Mouse (Mus musculus): ENCODE measurements around the gene Bap1. TPM values are rescaled to one million over a fixed set of nuclear protein-coding genes. Genes with fewer than 3 reads are reported as not detected.
A peak's percentile ranks its signal among the peaks of the same experiment; 100 is the strongest.

The Bap1 gene
- total RNA-seq, 2 experiments from 2014 or later, result 130 to 144 TPM

DNA sequence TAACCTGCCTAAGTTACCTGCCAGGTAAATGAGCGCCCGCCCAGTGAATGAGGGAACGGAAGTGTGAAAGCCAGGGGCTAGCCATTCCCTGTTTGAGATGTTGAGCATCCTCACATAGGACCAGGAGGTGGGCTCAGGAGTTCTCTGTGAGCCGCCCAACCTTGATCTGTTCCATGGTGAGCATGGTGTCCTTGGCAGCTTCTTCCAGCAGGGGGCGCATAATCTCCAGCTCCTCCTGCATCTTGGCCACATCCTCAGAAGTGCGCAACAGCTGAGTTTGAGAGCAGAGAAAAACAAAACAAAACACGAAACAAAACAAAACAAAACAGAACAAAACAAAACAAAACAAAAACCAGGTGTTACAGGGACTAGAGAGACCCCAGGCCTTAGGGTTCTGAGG, 20.9 kb downstream of the Bap1 start:
- TF ChIP-seq CTCF (conservative IDR thresholded peaks at IDR 0.05), result peak; percentile 93

DNA sequence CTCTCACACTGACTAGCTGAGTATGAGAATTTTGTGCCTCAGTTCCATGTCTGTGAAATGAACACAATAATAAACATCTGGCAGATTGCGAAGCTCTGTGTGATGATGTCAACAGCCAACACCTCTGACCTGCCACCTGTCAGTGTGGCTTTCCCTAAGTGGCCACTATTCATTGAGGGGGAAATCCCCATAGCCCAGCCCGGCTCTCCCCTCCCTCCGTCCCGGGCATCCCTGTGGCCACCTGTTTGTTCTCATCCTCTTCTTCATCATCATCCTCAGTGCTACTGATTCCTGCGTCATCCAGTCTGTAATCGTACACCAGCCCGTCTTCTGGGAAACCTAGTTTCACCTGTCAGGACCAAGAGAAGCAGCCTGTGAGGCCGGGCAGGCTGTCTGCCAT, 34.5 kb downstream of the Bap1 start:
- TF ChIP-seq CTCF (conservative IDR thresholded peaks at IDR 0.05), result no peak
- no peak for DNase-seq (ENCODE audit: low spot score in 2 of 2)

More for the DNA sequence above, 20.9 kb downstream of the Bap1 start:
- peak; percentile 69 to 88 for DNase-seq (ENCODE audit: low spot score in 2 of 2)
- H3K4me3 ChIP-seq, result no peak overlapping the region
- H3K27ac ChIP-seq, result no peak overlapping the region

More for the DNA sequence above, 34.5 kb downstream of the Bap1 start:
- no peak overlapping the region for H3K4me3 ChIP-seq
- no peak overlapping the region for H3K27ac ChIP-seq

Other genes starting within 250 kb of the Bap1 start
- gene Spcs1, start 249.8 kb upstream of the Bap1 start, total RNA-seq (2021), result 100 to 1,000 TPM; 156 to 162 TPM
- gene Pbrm1, start 232.3 kb upstream of the Bap1 start, total RNA-seq (2021), result 10 to 100 TPM; 56.3 to 56.8 TPM
- 10 to 100 TPM; 48.8 to 54.1 TPM for gene Gnl3, start 232.3 kb upstream of the Bap1 start, total RNA-seq (2021)
- gene Smim4, start 122.5 kb upstream of the Bap1 start, total RNA-seq (2021), result 10 to 100 TPM; 26.4 to 28.0 TPM
- gene Nt5dc2, start 120.4 kb upstream of the Bap1 start, total RNA-seq (2021), result 10 to 100 TPM; 12.6 to 13.4 TPM
- gene Stab1, start 82.8 kb upstream of the Bap1 start, total RNA-seq (2021), result 10 to 100 TPM; 23.2 TPM
- 1 to 10 TPM; 2.4 to 2.9 TPM for gene Tnnc1, start 43.1 kb upstream of the Bap1 start, total RNA-seq (2021)
- gene Nisch, start 34.5 kb upstream of the Bap1 start, total RNA-seq (2021), result 100 to 1,000 TPM; 472 to 491 TPM
- gene Sema3g, start 33.6 kb upstream of the Bap1 start, total RNA-seq (2021), result 1 to 10 TPM; 5.0 to 6.1 TPM
- 1 to 10 TPM; 5.3 to 6.0 TPM for gene Phf7, start 133 bp upstream of the Bap1 start, total RNA-seq (2021)
- gene Dnah1, start 72.4 kb downstream of the Bap1 start, total RNA-seq (2021), result 1 to 10 TPM; 4.6 to 5.8 TPM
- 10 to 100 TPM; 35.6 to 39.4 TPM for gene Capn7, start 85.2 kb downstream of the Bap1 start, total RNA-seq (2021)
- 100 to 1,000 TPM; 147 to 158 TPM for gene Sh3bp5, start 184.6 kb downstream of the Bap1 start, total RNA-seq (2021)
- 10 to 100 TPM; 13.7 to 19.4 TPM for gene Eaf1, start 242.9 kb downstream of the Bap1 start, total RNA-seq (2021)
- 10 to 100 TPM; 32.4 to 35.0 TPM for gene Mettl6, start 243.6 kb downstream of the Bap1 start, total RNA-seq (2021)